Mouse (Mus musculus) kidney, postnatal 4 days (tissue): ENCODE measurements at regions not wholly inside any gene's neighbourhood (a gene's known extent, or its start where the extent isn't known, plus 50 kb on each side); places are given as distances from the start of the nearest gene placed in this dataset.

Experiments used
- DNase-seq, 2 experiments: peaks; one replicate each; pipeline ENCODE4 v3.0.0; 2021; ENCODE audit warnings: mixed read lengths in 2 of 2

GRCm38 (mm10) chrX:121533360-121533759 lies 863.8 kb downstream of the Nap1l3 start:
- no peak for DNase-seq

- no peak for DNase-seq
Observed at GRCm38 (mm10) chrX:121519830-121520229, 877.4 kb downstream of the Nap1l3 start.

GRCm38 (mm10) chrX:121497727-121498126 lies 899.5 kb downstream of the Nap1l3 start:
- DNase-seq, result peak; percentile 35 to 41

GRCm38 (mm10) chrX:121497219-121497618 lies 900.0 kb downstream of the Nap1l3 start:
- no peak for DNase-seq

- DNase-seq, result peak; percentile 9 to 16
Observed at GRCm38 (mm10) chrX:121479402-121479989, 917.7 kb downstream of the Nap1l3 start.

GRCm38 (mm10) chrX:121429078-121429477 lies 968.1 kb downstream of the Nap1l3 start:
- no peak for DNase-seq
